Mouse (Mus musculus): ENCODE data around the gene Gm17535. TPM values are rescaled to one million over a fixed set of nuclear protein-coding genes. Genes with fewer than 3 reads are reported as not detected.
"Not testable (repeated sequence)": the region's sequence is repeated elsewhere in the genome, so short reads cannot be mapped to it uniquely, and the experiment has no call there.

Gene Gm17535
- polyA plus RNA-seq, 1 experiment, result not detected

DNA sequence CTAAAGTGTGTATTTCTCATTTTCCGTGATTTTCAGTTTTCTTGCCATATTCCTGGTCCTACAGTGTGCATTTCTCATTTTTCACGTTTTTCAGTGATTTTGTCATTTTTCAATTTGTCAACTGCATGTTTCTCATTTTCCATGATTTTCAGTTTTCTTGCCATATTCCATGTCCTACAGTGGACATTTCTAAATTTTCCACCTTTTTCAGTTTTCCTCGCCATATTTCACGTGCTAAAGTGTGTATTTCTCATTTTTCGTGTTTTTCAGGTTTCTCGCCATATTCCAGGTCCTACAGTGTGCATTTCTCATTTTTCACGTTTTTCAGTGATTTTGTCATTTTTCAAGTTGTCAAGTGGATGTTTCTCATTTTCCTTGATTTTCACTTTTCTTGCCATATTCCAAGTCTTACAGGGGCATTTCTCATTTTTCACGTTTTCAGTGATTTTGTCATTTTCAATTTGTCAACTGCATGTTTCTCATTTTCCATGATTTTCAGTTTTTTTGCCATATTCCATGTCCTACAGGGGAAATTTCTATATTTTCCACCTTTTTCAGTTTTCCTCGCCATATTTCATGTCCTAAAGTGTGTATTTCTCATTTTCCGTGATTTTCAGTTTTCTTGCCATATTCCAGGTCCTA, 3.6 kb upstream of the Gm17535 start:
- H3K4me3 ChIP-seq (replicated peaks; ENCODE audit: control insufficient read depth, low read depth, low read length); H3K27ac ChIP-seq (ENCODE audit: control insufficient read depth, insufficient read depth, low read depth, low read length, poor library complexity); H3K4me1 ChIP-seq (ENCODE audit: control insufficient read depth, insufficient read depth, low read length): not testable (repeated sequence)
- 59% methylated on average over 2 of the region's 10 CpGs for WGBS

DNA sequence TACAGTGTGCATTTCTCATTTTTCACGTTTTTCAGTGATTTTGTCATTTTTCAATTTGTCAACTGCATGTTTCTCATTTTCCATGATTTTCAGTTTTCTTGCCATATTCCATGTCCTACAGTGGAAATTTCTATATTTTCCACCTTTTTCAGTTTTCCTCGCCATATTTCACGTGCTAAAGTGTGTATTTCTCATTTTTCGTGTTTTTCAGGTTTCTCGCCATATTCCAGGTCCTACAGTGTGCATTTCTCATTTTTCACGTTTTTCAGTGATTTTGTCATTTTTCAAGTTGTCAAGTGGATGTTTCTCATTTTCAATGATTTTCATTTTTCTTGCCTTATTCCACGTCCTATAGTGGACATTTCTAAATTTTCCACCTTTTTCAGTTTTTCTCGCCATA, 2.2 kb downstream of the Gm17535 start, which contains the start of gene Gm10715:
Gene Gm10715 (plus strand): TSS at position 301 of the 400 bp plus-strand sequence.
- not testable (repeated sequence) for H3K27ac ChIP-seq (ENCODE audit: control insufficient read depth, insufficient read depth, low read depth, low read length, poor library complexity); H3K4me1 ChIP-seq (ENCODE audit: control insufficient read depth, insufficient read depth, low read length); H3K4me3 ChIP-seq (replicated peaks; ENCODE audit: control insufficient read depth, low read depth, low read length)
- 75% methylated on average over 8 of the region's 8 CpGs for WGBS

GRCm38 (mm10) chr9:3038161-3038560, 3.8 kb downstream of the Gm17535 start:
- not testable (repeated sequence) for H3K4me1 ChIP-seq (ENCODE audit: control insufficient read depth, insufficient read depth, low read length); H3K27ac ChIP-seq (ENCODE audit: control insufficient read depth, insufficient read depth, low read depth, low read length, poor library complexity); H3K4me3 ChIP-seq (replicated peaks; ENCODE audit: control insufficient read depth, low read depth, low read length)
- whole genome bisulfite sequencing, result 61% methylated on average over 4 of the region's 4 CpGs

Other genes starting within 250 kb of the Gm17535 start
- gene Gm10722, start 33.7 kb upstream of the Gm17535 start, polyA plus RNA-seq (2011; ENCODE audit: insufficient read depth, insufficient read length, low replicate concordance, missing spikeins), result 8.7 and 13.6 TPM in 2 replicates
- 143 and 256 TPM in 2 replicates for gene Gm11168, start 31.3 kb upstream of the Gm17535 start, polyA plus RNA-seq (2011; ENCODE audit: insufficient read depth, insufficient read length, low replicate concordance, missing spikeins)
- gene Gm10721, start 21.5 kb upstream of the Gm17535 start, polyA plus RNA-seq (2011; ENCODE audit: insufficient read depth, insufficient read length, low replicate concordance, missing spikeins), result not detected in 2 replicates
- not detected in 2 replicates for gene Gm10720, start 18.9 kb upstream of the Gm17535 start, polyA plus RNA-seq (2011; ENCODE audit: insufficient read depth, insufficient read length, low replicate concordance, missing spikeins)
- gene Gm10719, start 17.2 kb upstream of the Gm17535 start, polyA plus RNA-seq (2011; ENCODE audit: insufficient read depth, insufficient read length, low replicate concordance, missing spikeins), result 56.3 and 148 TPM in 2 replicates
- gene Gm10718, start 11.1 kb upstream of the Gm17535 start, polyA plus RNA-seq (2011; ENCODE audit: insufficient read depth, insufficient read length, low replicate concordance, missing spikeins), result 3.9 and 14.1 TPM in 2 replicates
- 69.8 and 213 TPM in 2 replicates for gene Gm10717, start 9.2 kb upstream of the Gm17535 start, polyA plus RNA-seq (2011; ENCODE audit: insufficient read depth, insufficient read length, low replicate concordance, missing spikeins)
- 7.2 and 33.9 TPM in 2 replicates for gene Gm10715, start 2.3 kb downstream of the Gm17535 start, polyA plus RNA-seq (2011; ENCODE audit: insufficient read depth, insufficient read length, low replicate concordance, missing spikeins)

All from bone marrow, adult 2 months (tissue).